Mouse (Mus musculus) WW6 (cell line): ENCODE results near the gene Dera.
"Not testable (repeated sequence)": the region's sequence is repeated elsewhere in the genome, so short reads cannot be mapped to it uniquely, and the experiment has no call there.

Experiments
- DNase-seq: peaks from one replicate; pipeline ENCODE4 v3.0.0-alpha.2; 2013; ENCODE audit warnings: low read depth, low spot score

Gene Dera

DNA sequence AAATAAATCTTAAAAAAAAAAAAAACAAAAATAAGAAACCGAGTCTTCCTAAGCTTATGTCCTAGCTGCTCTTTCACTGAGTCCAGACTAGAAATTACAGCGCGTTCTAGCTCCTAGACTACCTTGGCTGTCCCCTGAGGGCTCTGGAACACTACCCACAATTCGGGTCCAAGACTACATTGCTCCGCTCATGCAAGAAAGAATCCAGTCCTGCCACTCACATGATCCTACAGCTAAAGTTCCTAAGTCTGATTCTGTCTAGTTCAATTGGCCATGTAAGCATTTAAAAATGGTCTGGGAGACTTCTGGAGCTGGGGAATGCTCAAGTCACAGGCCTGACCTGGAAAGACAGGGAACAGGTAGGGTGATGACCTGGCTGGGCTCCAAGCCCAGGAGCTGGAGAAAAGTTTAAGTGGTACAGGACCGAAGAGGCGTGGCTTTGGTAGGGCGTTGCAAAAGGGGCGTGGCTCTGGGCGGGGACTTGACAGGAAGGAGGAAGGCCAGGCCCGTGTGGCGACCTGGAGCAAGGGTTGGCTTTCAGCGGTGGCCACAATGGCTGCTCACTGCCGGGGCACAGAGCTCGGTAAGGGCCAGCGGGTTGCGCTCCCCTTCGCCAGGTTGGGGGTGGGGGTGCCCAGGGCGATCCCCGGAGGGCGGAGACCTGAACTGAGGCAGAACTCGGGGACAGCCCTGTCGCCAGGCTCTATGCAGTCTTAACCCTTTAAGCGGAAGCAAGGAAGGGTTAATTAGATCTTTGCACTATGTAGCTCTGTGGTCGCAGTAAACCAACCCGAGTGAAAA lies at the start of gene Dera:
Gene Dera (plus strand): TSS at position 491 of the 801 bp plus-strand sequence.
- peak; percentile 90 for DNase-seq

DNA sequence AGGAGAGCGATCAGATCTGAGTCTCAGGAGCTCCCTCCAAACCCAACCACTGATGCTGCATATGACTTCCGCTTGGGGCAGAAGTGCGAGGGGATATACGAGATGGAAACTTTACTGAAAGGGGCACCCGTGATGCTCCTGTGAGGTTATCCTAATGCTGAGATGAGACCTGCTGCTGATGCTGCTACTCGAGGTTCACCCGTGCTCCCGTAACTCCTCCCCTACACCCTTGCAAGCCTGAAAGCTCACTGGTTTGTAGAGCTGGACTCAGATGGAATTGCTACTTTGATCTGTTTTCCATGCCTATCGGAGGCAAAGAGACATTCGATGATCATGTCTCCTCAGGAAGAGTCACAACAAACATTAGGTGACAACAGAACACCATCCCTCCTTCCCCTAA lies 48.1 kb upstream of the Dera start:
- DNase-seq: no peak

DNA sequence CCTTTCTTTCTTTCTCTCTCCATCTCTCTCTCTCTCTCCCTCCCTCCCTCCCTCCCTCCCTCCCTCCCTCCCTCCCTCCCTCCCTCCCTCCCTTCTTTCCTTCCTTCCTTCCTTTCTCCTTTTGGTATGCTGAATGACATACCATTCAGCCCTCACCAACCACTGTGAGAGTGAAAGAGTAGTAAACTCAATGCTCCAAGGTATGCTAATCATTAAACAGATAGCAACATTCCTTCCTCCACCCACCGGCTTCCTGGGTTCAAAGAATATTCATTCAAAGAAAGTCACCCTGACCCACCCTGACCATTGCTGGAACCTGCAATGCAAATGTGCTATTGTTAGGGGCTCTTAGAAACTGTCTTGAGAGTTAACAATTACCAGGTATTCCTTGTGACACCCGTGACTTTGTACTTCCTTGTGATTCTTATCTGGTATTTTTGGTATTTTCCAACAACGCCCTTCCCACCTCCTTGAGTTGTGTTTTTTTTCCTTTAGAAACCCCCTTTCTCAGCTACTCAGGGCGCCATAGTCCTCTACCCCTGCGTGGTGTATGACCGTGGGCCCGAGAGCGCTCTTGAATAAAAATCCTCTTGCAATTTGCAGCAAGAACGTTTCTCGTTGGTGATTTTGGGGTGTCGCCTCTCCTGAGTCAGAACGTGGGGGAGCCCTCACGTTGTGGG lies 45.5 kb upstream of the Dera start:
- not testable (repeated sequence) for DNase-seq

DNA sequence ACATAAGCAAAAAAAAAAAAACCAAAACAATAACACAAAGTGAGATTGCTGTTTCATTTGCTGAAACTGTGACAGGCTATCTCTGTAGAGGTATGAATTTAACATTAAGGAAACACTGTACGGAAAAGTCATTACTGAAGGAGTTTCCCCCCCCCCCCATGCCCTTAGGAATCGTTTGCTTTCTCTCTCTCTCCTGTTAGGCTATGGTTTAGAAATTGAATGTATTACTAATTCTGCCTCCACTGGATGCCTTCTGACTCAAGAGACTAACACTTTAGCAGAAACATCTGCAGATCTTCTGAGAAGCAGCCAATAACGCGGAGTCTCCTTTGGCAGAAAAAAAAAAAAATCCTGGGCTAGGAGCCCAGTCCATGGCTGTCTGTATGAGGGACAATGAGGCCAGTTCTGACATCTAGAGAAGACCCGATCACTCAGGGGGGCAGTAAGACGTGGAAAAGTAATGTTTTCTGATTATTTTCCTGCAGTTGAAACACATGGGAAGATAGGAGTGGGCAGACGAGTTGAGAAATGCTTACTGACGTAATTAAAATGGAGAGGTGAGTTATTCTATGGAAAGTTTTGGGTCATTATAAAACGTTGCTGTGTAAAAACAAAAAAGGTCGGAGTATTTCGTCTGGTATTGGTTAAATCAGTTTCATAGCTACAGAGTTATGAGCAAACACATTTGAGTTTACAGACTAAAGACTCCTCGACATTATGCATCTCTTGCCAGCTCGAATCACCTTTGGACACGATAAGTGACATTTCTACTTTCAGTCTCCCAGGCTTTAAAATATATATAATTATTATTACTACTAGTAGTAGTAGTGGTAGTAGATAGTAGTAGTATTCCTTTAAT lies 43.9 kb upstream of the Dera start:
- no peak for DNase-seq

DNA sequence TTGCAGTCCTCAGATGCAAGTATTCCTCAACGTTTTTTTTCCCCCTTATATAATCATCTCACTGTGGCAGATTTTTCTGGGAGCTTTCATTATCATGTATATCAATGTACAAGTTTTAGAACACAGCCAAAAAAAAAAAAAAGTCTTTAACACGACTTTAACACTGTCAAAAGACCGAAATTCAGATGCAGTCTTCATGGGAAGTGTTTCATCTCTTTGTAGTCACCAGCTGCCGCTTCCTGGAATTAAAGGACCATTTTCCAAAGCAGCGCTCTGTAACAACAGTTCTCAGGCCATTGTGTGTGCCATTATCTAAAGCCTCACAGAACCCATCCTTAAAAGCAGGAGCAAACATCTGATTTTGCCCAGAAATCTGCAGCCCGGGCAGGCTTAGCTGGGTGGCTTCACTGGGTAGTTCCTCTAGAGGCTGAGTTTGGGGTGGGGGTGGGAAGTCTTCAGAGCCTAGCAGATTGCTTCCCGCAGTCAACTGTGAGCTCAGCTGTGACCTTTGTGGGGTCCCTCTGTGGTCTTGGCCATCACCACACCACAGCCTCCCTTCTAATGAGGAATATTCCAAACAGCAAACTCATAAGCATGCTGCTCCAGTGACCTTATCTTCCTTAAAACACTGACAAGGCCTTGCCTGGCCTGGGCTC lies 41.6 kb upstream of the Dera start:
- no peak for DNase-seq

DNA sequence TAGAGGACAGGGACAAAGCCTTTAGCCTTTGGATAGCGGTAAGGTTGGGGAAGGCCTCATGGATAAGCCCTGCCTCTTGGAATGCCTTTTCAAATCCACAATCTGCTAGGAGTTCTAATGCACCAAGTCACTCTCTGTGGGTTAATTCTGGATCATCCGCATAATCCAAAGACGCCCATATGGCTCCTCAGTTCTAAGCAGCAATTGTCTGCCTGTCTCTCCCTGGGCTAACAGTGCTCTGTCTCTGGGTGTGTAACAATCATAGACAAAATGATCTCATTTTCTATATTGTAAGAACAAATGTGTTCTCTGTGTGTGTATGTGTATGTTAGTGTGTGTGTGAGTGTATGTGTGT lies 41.1 kb upstream of the Dera start:
- DNase-seq: no peak

DNA sequence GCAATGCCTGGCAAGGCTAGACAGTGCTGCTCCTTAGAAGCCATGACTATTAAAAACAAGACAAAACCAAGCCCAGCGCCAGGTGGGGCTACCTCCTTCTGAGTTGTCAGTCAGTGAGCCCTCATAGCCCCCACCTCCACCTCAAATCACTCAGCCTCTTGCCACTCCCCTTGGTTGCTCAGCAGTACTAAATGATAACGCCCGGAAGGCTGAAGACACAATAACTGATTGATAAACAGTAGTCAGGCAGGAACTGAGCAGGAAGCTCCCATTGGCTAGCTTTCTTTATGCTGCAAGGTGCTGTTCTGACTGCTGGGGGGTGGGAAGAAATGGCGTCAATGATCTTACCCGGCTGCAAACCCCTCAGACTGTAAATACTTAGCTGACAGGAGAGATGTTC lies 37.5 kb upstream of the Dera start:
- no peak for DNase-seq

DNA sequence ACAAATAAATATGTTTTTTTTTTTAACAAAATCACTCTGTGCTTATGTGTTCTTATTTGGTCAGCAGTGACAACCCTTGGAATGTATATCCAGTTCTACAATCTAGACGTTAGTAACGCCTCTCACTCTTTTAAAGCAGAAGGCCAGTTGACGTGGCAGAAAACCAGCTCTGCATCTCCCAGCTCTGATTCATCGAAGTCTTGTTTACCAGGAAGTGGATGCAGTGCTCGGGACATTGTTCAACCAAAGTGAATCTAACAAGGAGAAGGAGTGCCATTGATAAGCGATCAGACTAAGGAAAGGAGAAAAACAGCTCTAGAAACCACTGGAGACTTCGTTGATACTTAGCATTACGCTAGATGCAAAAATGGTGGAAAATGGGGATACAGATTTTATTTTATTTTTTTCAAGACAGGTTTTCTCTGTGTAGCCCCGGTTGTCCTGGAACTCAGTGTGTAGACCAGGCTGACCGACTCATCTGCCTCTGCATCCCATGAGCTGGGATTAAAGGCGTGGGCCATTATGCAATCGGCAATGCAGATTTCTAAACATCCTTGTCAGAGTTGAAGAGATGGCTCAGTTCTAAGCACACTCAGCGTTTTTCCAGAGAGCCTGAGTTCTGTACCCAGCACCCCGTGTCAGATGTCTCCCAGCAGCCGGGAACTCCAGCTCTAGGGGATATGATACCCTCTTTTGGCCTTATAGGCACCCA lies 32.0 kb upstream of the Dera start:
- no peak for DNase-seq

DNA sequence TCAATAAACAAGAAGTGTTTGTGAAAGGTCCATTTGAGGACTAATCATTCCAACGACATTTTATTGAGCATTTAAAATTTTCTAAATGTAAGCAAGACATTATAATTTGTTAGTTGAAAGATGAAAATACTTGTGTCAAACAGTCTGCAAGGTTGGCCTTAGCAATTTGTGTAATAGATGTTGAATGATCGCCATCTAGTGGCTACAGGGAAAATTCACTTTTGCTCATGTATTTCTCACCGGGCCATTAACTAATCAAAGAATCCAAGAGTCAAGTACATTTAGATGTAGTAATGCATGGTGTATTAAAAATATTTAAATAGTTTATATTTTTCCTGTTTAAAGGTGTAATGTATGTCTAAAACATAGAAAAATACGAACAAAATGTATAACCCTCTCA lies 30.4 kb upstream of the Dera start:
- no peak for DNase-seq

DNA sequence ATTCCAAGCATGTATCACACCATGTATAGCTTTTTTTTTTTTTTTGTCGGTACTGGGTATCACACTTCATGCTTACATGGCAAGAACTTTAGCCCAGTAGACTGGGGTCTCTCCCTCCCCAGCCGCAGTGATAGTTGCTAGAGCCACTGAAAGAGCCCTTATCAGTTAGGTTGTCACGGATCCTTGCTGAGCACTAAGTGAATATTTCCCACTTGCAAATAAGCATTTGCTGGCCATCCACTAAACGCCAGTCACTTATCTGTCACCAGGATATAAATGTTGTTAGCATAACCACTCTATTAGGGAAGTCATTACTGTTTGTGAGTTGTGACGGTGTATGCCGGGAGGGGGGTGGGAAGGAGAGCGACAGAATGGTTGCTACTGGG lies 19.9 kb upstream of the Dera start:
- DNase-seq: no peak

DNA sequence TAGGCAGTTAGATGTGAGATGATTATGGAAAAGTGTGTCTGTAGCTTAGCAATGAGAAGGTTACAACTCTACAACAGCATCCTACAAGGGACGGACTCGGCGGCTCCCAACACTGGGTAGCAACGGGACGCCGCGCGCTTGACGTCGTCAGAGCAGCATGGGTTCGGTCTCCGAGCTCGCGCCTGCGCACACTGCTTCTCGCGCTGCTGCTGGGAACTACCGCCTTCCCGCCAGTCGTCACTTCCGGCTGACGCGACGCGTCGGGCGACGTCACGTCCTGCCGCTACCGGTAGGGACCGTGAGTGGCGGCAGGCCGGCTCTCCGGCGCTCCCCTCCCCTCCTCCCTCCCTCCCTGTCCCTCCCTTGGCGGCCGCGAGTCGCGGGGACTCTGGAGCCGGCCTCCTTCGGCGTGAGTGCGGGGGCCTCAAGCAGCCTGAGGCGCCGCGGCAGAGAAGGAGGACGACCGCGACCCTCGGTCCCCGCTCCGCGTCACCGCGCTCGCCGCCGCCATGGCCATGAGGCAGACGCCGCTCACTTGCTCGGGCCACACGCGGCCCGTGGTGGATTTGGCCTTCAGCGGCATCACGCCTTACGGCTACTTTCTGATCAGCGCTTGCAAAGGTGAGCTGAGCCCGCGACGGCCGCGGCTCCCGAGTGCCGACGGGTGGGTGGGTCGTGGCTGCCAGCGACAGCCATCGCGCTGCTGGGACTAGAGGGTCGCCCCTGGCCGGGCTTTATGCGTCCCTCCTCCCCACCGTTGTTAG lies 19.3 kb upstream of the Dera start, which contains the start of gene Strap:
Gene Strap (plus strand): TSS at position 233 of the 764 bp plus-strand sequence.
- DNase-seq: peak; percentile 98

DNA sequence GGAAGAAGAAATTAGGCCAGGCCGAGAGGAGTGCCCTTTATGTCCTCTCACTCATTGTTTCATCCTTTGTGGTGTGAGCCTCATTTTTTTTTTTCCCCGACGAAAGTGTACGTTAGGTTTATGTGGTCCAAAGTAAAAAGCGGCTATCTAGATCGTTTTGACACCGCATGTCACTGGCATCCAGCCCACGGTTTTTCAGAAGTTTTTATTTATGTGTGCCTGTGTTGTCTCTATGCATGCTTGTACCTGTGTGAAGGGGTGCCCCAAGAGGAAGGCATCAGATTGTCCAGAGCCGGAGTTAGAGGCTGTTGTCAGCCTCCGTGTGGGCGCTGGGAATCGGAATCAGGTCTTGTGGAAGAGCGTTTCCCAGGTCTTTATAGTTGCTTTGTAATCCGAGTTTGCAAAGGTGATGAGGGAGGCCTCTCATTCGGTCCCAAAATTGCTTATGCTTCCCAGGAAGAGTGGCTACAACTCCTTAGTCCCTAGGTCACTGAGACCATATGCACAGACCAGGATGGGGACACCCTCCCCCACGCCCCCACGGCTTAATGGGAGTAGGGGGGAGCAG lies 18.6 kb upstream of the Dera start:
- no peak for DNase-seq

DNA sequence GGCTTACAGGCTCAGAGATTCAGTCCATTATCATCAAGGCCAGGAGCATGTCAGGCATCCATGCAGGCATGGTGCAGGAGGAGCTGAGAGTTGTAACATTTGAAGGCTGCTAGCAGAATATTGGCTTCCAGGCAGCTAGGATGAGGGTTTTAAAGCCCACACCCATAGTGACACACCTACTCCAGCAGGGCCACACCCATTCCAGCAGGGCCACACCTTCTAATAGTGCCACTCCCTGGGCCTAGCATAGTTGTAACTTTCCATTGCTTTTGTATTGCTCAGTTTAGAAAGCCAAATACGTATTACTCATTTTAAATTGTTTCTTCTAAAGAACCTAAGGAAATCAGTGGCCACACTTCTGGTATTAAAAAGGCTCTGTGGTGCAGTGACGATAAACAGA lies 13.4 kb upstream of the Dera start:
- no peak for DNase-seq

DNA sequence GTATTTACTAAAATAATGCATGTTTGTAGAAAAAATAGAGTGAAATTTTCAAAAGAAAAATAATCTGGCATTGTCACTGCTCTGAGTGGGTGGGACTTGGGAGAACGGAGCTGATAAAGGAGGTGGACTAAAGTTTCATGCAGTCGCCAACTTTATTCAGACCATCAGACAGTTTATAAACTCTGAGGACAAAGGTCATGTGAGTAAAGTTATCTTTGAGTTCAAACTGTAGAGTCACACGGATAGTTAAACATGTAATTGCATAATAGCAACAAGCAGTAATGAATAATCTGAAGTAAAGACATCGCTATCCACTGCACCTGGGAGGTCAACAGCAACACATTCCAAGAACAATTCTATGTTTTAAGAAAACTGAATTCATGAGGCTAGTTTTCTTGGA lies 9.6 kb upstream of the Dera start:
- no peak for DNase-seq

DNA sequence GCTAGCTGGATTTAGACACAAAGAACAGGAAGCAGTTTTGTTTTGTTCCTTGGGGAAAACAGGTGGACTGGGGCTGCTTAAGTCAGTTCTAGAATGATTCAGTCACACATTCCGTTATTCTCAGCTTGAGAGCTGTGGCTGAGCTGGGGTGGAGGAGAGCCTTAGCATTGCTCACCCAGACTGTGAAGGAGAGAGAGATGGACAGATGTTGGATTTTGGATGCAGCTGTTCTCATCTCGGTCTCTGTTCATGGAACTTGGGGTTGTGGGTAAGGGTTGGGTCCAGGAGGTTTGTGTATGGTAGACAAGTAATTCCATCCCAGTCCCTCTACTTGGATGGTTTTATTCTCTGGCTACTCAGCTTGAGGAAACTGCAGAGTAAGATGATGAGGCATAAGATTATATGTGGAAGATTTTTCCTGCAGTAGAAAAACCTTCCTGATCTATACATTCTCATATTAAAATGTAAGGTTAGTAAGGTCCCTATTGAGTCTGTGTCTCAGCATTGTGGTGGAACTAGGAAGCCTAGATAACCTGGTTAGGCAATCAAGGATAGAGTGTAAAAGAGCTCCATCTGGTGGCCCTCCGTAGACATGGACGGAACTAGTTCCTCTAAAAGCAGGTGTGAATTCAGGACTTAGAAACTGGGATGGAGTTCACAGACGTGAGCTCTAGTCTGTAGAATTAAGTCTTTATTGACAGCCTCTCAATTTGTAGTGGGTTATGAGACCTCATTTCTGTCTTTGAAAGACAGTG lies 7.0 kb upstream of the Dera start:
- DNase-seq: no peak

DNA sequence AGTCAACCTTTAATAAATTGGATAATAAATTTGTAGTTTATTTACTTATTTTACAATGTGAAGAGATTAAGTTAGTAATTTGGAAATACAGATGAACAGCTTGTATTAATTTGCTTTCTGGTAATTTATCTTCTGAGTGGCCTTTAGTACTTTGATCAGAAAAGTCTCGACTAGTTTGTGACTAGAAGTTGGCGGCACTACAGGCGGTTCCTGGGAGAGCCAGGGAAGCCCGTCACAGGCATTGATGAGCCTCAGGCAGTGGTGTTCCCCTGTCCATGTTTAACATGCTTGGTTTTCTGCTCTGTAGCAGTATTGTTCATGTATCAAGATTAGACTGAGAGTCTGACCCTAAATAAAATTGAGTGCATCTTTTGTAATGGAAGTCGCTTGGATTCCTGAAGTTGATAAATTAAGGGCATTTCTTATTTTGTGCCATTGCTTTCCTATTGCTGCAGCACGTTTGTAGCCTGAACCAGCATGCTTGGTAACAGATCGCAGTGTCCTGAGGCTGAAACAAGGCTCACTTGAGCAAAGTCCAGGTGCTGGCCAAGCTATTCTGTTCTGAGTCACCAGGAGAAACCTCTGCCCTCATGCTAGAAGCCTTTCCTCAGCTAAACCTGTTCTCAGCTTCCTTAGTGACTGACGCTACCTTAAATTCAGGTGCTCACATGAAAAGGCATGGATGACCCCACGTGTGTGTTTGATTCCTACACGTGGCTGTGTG lies 2.6 kb upstream of the Dera start:
- no peak for DNase-seq

DNA sequence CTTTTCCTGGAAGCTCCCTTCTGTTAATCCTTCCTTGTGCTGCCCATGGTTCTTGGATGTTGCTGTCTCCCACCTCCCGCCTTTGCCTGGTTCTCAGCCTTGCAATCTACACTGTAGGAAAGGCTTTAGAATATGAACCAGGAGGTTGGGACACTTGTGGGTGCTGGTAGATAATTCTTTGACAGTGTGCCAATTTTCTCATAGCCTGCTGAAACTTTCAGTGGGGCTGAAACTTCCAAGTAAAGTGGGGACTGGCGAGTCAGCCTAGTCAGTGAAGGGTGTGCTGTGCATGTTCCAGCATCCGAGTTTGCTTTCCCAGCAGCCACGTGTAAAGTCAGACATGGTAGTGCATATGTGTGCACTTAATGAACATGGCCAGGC lies 2.1 kb upstream of the Dera start:
- no peak for DNase-seq

DNA sequence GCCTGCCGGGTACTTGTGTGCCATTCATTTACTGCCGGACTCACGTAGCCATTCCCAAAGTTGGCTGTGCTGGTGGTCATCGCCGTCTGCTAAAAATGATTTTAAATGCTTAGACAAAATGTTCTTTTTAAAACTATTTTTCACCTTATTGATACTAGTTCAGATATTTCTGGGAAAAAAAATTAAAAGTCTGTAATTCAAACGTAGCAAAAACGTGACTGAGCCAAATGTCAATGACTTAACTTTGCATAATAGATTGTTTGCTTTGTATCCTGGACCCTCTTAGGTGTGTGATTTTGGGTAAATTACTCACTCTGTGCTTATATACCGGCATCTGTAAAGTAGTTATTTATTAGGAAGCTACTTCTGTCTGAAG lies 499 bp downstream of the Dera start:
- no peak for DNase-seq

DNA sequence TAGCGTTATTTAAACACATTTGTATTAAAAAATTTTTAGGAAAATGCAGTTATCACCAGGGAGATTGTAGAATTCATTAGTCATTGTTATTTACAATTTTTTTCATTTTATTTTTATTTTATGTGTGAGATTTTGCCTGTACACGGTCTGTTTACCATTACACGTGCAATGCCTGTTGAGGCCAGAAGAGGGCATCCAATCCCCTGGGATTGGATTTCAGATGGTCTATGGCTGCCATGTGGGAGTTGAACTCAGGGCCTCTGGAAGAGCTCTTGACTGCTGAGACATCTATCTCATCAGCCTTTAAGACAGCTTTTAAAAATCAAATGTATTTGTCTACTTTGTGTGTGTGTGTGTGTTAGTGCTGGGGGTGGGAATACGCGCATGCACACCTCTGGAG lies 2.0 kb downstream of the Dera start:
- DNase-seq: no peak
